Mouse (Mus musculus) kidney, embryonic 16.5 days (tissue): ENCODE results near the gene Ap3b1. TPM values are rescaled to one million over a fixed set of nuclear protein-coding genes. Genes with fewer than 3 reads are reported as not detected.

Experiments
- ATAC-seq: fragments of 200-750 bp; cut with Nextera tagmentation; 2 replicates; pipeline ENCODE4 v1.8.0; 2017; ENCODE audit warnings: moderate TSS enrichment; ENCODE audit not compliant: low FRiP score, low TSS enrichment
- H3K27ac ChIP-seq: fragments of 300-500 bp; sonication (generic); 2 replicates; pipeline ENCODE4 v1.5.1; 2014; ENCODE audit warnings: low read length
- H3K27me3 ChIP-seq: fragments of 300-500 bp; sonication (generic); 2 replicates; pipeline ENCODE4 v1.6.1; 2014; ENCODE audit warnings: low read length, control low read depth, mixed read lengths; ENCODE audit not compliant: insufficient read depth
- H3K36me3 ChIP-seq: fragments of 300-500 bp; sonication (generic); 2 replicates; pipeline ENCODE4 v1.6.1; 2014; ENCODE audit warnings: low read length, control low read depth, mixed read lengths; ENCODE audit not compliant: insufficient read depth
- H3K4me1 ChIP-seq: fragments of 300-500 bp; sonication (generic); 2 replicates; pipeline ENCODE4 v1.6.1; 2014; ENCODE audit warnings: low read length, control low read depth, mixed read lengths; ENCODE audit not compliant: insufficient read depth
- H3K4me2 ChIP-seq: fragments of 300-500 bp; sonication (generic); replicated peaks from 2 replicates; pipeline ENCODE4 v1.6.1; 2014; ENCODE audit warnings: low read depth, low read length
- H3K4me3 ChIP-seq: fragments of 300-500 bp; sonication (generic); 2 replicates; pipeline ENCODE4 v1.5.1; 2014; ENCODE audit warnings: mild to moderate bottlenecking, low read length
- H3K9ac ChIP-seq: fragments of 300-500 bp; sonication (generic); replicated peaks from 2 replicates; pipeline ENCODE4 v1.6.1; 2014; ENCODE audit warnings: low read length
- H3K9me3 ChIP-seq: fragments of 300-500 bp; sonication (generic); 2 replicates; pipeline ENCODE4 v1.6.1; 2016; ENCODE audit warnings: low read length, control low read depth
- WGBS: fragments of 180-500 bp; shearing (Covaris S2); extraction: QIAGEN DNeasy Blood & Tissue Kit; methylation state at CpG from one replicate; pipeline ENCODE4 v1.1.7; 2014; 5-methylcytosine and 5-hydroxymethylcytosine counted together
- polyA plus RNA-seq: library from polyadenylated mRNA; unstranded; fragments of >200 nt; fragmentation: Nextera tagmentation; extraction: Ambion mirVana; gene quantifications from 2 replicates; pipeline ENCODE4 v1.2.1, GENCODE M21; 2015

The Ap3b1 gene
- polyA plus RNA-seq, 1 experiment from 2014 or later = 48.6 TPM

- WGBS = 61% methylated on average over 13 of the region's 13 CpGs
- Histone ChIP-seq H3K36me3 (peaks cover 8% of the 10 kb centered on the region; the same call in 1 of the 2 replicates), H3K9me3 (no peaks in the 10 kb centered on the region), H3K9ac (no peak overlapping the region), H3K27ac (no peak overlapping the region), H3K27me3 (no peaks in the 10 kb centered on the region), H3K4me3 (no peak overlapping the region), H3K4me1 (peaks cover 8% of the 10 kb centered on the region; the same call in 1 of the 2 replicates), H3K4me2 (no peak overlapping the region)
- ATAC-seq = no peak
Measured at GRCm38 (mm10) chr13:94564351-94564994, 205.7 kb downstream of the Ap3b1 start.

GRCm38 (mm10) chr13:94565176-94565575 is 206.4 kb downstream of the Ap3b1 start:
- no peaks in the 10 kb centered on the region for H3K9me3 ChIP-seq
- H3K9ac ChIP-seq = no peak overlapping the region
- no peak overlapping the region for H3K4me3 ChIP-seq
- WGBS = 90% methylated on average over 14 of the region's 14 CpGs
- H3K36me3 ChIP-seq = peaks cover 8% of the 10 kb centered on the region; the same call in 1 of the 2 replicates
- H3K27ac ChIP-seq = no peak overlapping the region
- peaks cover 8% of the 10 kb centered on the region; the same call in 1 of the 2 replicates for H3K4me1 ChIP-seq
- no peaks in the 10 kb centered on the region for H3K27me3 ChIP-seq
- H3K4me2 ChIP-seq = no peak overlapping the region
- ATAC-seq = no peak

- Histone ChIP-seq H3K36me3 (peaks cover 8% of the 10 kb centered on the region; the same call in 1 of the 2 replicates), H3K4me3 (no peak overlapping the region), H3K4me1 (peaks cover 8% of the 10 kb centered on the region; the same call in 1 of the 2 replicates), H3K9ac (no peak overlapping the region), H3K4me2 (no peak overlapping the region), H3K27me3 (no peaks in the 10 kb centered on the region), H3K9me3 (no peaks in the 10 kb centered on the region), H3K27ac (no peak overlapping the region)
- WGBS = 67% methylated on average over 9 of the region's 9 CpGs
- ATAC-seq = no peak
Measured at GRCm38 (mm10) chr13:94565616-94566015, 206.9 kb downstream of the Ap3b1 start.

- H3K36me3 ChIP-seq = peaks cover 8% of the 10 kb centered on the region; the same call in 1 of the 2 replicates
- no peak overlapping the region for H3K4me3 ChIP-seq
- peaks cover 6% of the 10 kb centered on the region; the same call in 1 of the 2 replicates for H3K4me1 ChIP-seq
- H3K4me2 ChIP-seq = no peak overlapping the region
- no peaks in the 10 kb centered on the region for H3K9me3 ChIP-seq
- WGBS = 85% methylated on average over 6 of the region's 6 CpGs
- H3K9ac ChIP-seq = no peak overlapping the region
- no peak for ATAC-seq
- no peaks in the 10 kb centered on the region for H3K27me3 ChIP-seq
- no peak overlapping the region for H3K27ac ChIP-seq
Measured at GRCm38 (mm10) chr13:94567739-94568138, 209.0 kb downstream of the Ap3b1 start.

- Histone ChIP-seq H3K9me3 (no peaks in the 10 kb centered on the region), H3K4me2 (no peak overlapping the region), H3K4me1 (peaks cover 23% of the 10 kb centered on the region), H3K9ac (no peak overlapping the region), H3K27ac (no peak overlapping the region), H3K4me3 (no peak overlapping the region), H3K36me3 (peaks cover 3% of the 10 kb centered on the region; the same call in 1 of the 2 replicates), H3K27me3 (peaks cover 7% of the 10 kb centered on the region; the same call in 1 of the 2 replicates)
- 66% methylated on average over 10 of the region's 10 CpGs for WGBS
- no peak for ATAC-seq
Measured at GRCm38 (mm10) chr13:94571001-94571400, 212.2 kb downstream of the Ap3b1 start.

- no peak overlapping the region for H3K9ac ChIP-seq
- no peak overlapping the region for H3K4me2 ChIP-seq
- no peak overlapping the region for H3K27ac ChIP-seq
- peaks cover 35% of the 10 kb centered on the region for H3K4me1 ChIP-seq
- ATAC-seq = no peak
- H3K36me3 ChIP-seq = no peaks in the 10 kb centered on the region
- no peaks in the 10 kb centered on the region for H3K9me3 ChIP-seq
- H3K4me3 ChIP-seq = no peak overlapping the region
- peaks cover 15% of the 10 kb centered on the region; the same call in 1 of the 2 replicates for H3K27me3 ChIP-seq
- 62% methylated on average over 8 of the region's 8 CpGs for WGBS
Measured at GRCm38 (mm10) chr13:94573356-94573755, 214.6 kb downstream of the Ap3b1 start.

GRCm38 (mm10) chr13:94573833-94574232 is 215.1 kb downstream of the Ap3b1 start:
- Histone ChIP-seq H3K27me3 (peaks cover 17% of the 10 kb centered on the region; the same call in 1 of the 2 replicates), H3K9ac (no peak overlapping the region), H3K27ac (no peak overlapping the region), H3K4me1 (peaks cover 35% of the 10 kb centered on the region), H3K4me2 (no peak overlapping the region), H3K9me3 (no peaks in the 10 kb centered on the region), H3K4me3 (no peak overlapping the region), H3K36me3 (no peaks in the 10 kb centered on the region)
- no peak for ATAC-seq
- 38% methylated on average over 7 of the region's 7 CpGs for WGBS

- no peak overlapping the region for H3K9ac ChIP-seq
- WGBS = 30% methylated on average over 17 of the region's 17 CpGs
Measured at GRCm38 (mm10) chr13:94575607-94576398, 217.0 kb downstream of the Ap3b1 start.

GRCm38 (mm10) chr13:94576399-94577176 is 217.8 kb downstream of the Ap3b1 start:
- Histone ChIP-seq H3K4me1 (peaks cover 35% of the 10 kb centered on the region), H3K9ac (no peak overlapping the region), H3K4me2 (no peak overlapping the region), H3K9me3 (no peaks in the 10 kb centered on the region), H3K27me3 (peaks cover 17% of the 10 kb centered on the region; the same call in 1 of the 2 replicates), H3K36me3 (no peaks in the 10 kb centered on the region), H3K27ac (no peak overlapping the region), H3K4me3 (no peak overlapping the region)
- WGBS = 26% methylated on average over 20 of the region's 22 CpGs
- peak; percentile 71 for ATAC-seq

More at GRCm38 (mm10) chr13:94575607-94576398, 217.0 kb downstream of the Ap3b1 start:
- H3K27me3 ChIP-seq = peaks cover 17% of the 10 kb centered on the region; the same call in 1 of the 2 replicates
- H3K4me3 ChIP-seq = no peak overlapping the region
- peaks cover 35% of the 10 kb centered on the region for H3K4me1 ChIP-seq
- no peaks in the 10 kb centered on the region for H3K9me3 ChIP-seq
- no peak overlapping the region for H3K27ac ChIP-seq
- no peak overlapping the region for H3K4me2 ChIP-seq
- H3K36me3 ChIP-seq = no peaks in the 10 kb centered on the region
- ATAC-seq = no peak
